11 mouse cellular contexts compared by ENCODE assay signal in the genomic region with DNA sequence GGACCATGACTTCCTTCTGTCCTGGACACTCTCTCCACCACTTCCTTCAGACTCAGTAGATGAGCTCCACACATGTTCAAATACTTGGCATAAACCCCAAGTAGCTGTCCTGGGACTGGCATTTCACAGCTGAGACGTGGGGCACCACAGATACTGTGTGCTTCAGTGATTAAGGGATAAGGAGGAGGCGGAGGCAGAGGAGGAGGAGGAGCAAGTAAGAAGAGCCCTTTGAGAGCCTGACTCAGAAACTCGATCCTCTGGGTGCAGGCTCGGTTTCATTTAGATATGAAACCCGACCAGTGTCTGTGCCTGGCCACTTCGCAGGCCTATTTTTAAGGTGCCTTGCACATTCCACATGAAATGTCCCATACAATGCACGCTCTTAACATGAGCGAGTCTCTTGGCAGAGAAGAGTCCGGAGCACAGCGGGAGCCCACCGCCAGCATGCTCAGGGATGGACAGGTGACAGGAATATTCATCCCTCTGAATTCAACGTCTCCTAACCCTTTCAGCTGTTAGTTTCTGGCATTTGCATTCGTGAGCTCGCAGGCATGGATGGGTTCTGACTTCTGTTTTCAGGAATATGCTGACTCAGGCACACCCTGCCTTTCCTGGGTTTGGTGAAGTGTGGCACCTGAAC.
A peak's percentile ranks its signal among the peaks of the same experiment; 100 is the strongest.
DNase-seq lines count a peak whose midpoint lies in the region; ATAC-seq and TF ChIP-seq lines count a peak whose summit lies in the region.
"Had no signal": no experiment of that assay in that cellular context is flagged by ENCODE, and none has a peak within 500 bp of the region (broad histone marks: within the 10 kb centered on the region; RNA-seq: fewer than 3 reads in every experiment).

No protein-coding gene starts in this region.

- no peak overlapping the region for H3K9ac ChIP-seq in heart, postnatal 0 days (replicated peaks; ENCODE audit: low read depth, low read length)
- H3K9ac ChIP-seq: midbrain, embryonic 15.5 days had no signal

- no peak for TF ChIP-seq CTCF in heart, postnatal 0 days (IDR thresholded peaks at IDR 0.05; ENCODE audit: low read depth)
- TF ChIP-seq CTCF in lung, adult 2 months (IDR thresholded peaks at IDR 0.05; ENCODE audit: insufficient read depth, low read length) = no peak

- no peak for ATAC-seq in heart, postnatal 0 days (ENCODE audit: insufficient read depth, low read depth)
- ATAC-seq: midbrain, embryonic 15.5 days had no signal

- H3K4me2 ChIP-seq in heart, postnatal 0 days (ENCODE audit: low read depth, low read length) = peak overlapping the region; percentile 40
- H3K4me2 ChIP-seq: midbrain, embryonic 15.5 days had no signal

- no peaks in the 10 kb centered on the region for H3K36me3 ChIP-seq in heart, postnatal 0 days (replicated peaks; ENCODE audit: control insufficient read depth, insufficient read depth, low read length)
- H3K36me3 ChIP-seq: G1E; midbrain, embryonic 15.5 days had no signal

- 33% methylated on average over 14 of the region's 14 CpGs for WGBS in heart, postnatal 0 days
- 53% methylated on average over 14 of the region's 14 CpGs for WGBS in lung, adult 2 months

- H3K4me1 ChIP-seq in heart, postnatal 0 days (ENCODE audit: control insufficient read depth, insufficient read depth) = no peaks in the 10 kb centered on the region; the same call in 1 of the 2 replicates
- H3K4me1 ChIP-seq in lung, adult 2 months (ENCODE audit: control insufficient read depth, insufficient read depth, low read length) = peaks cover 8% of the 10 kb centered on the region
- H3K4me1 ChIP-seq: midbrain, embryonic 15.5 days had no signal

- H3K27ac ChIP-seq in heart, postnatal 0 days (ENCODE audit: low read depth) = no peak overlapping the region
- H3K27ac ChIP-seq: midbrain, embryonic 15.5 days had no signal

- TF ChIP-seq EP300 in heart, postnatal 0 days (IDR thresholded peaks at IDR 0.05; ENCODE audit: low read depth) = no peak

- no peaks in the 10 kb centered on the region for H3K27me3 ChIP-seq in heart, postnatal 0 days (ENCODE audit: control insufficient read depth, insufficient read depth, low read length)
- H3K27me3 ChIP-seq: midbrain, embryonic 15.5 days had no signal

- DNase-seq in heart, postnatal 0 days (ENCODE audit: low spot score) = no peak
- DNase-seq in heart, adult 9 months (ENCODE audit: low spot score in 2 of 2) = no peak
- peak; percentile 72 for DNase-seq in R1 (ENCODE audit: low read depth, low spot score)
- DNase-seq in cerebellum, adult 9-10 months = peak; percentile 85
- peak; percentile 39 for DNase-seq in lung, adult 2 months
- no peak for DNase-seq in spleen, postnatal 14 days (ENCODE audit: low spot score in 2 of 2)
- no peak for DNase-seq in ovary, postnatal 10 days (ENCODE audit: low spot score)
- DNase-seq in spleen, postnatal 10 days (ENCODE audit: low spot score in 2 of 2) = no peak
- DNase-seq: retina, postnatal 1 day had no signal

- no peak overlapping the region for H3K4me3 ChIP-seq in heart, postnatal 0 days (ENCODE audit: low read depth, low read length)
- no peak overlapping the region for H3K4me3 ChIP-seq in lung, adult 2 months (replicated peaks; ENCODE audit: extremely low read depth, low read depth, low read length)
- H3K4me3 ChIP-seq: midbrain, embryonic 15.5 days had no signal

- H3K9me3 ChIP-seq in heart, postnatal 0 days (replicated peaks; ENCODE audit: control insufficient read depth, low read length) = no peaks in the 10 kb centered on the region
- H3K9me3 ChIP-seq: midbrain, embryonic 15.5 days had no signal

- TF ChIP-seq POLR2A in lung, adult 2 months (IDR thresholded peaks at IDR 0.05; ENCODE audit: borderline replicate concordance, extremely low read depth, low read depth, low read length) = no peak

Comparison
In these comparisons a context has a peak if more than half of its experiments do, and no peak if none do; other contexts are left out.
1. DNase-seq: peak in R1 (single experiment), cerebellum, adult 9-10 months (single experiment) and lung, adult 2 months (single experiment); none in heart, postnatal 0 days (single experiment), heart, adult 9 months (0 of 2), spleen, postnatal 14 days (0 of 2), ovary, postnatal 10 days (single experiment) and spleen, postnatal 10 days (0 of 2).